Mouse (Mus musculus): ENCODE data around the gene Meis2.

Meis2 gene

GRCm38 (mm10) chr2:116065570-116066005, at the start of gene Meis2:
TSS of gene Meis2 (minus strand) at chr2:116065839.
- in situ Hi-C loops (cut with MboI; ENCODE audit: low sequenced_read_pairs) = no loop called here

GRCm38 (mm10) chr2:116106194-116106593, 40.6 kb upstream of the Meis2 start:
- in situ Hi-C loops (cut with MboI; ENCODE audit: low sequenced_read_pairs) = loop anchor here (10.0 to 25.0 kb wide), 2 partner anchors 581 to 1669 kb away; no protein-coding TSS in a partner anchor

- in situ Hi-C loops (cut with MboI; ENCODE audit: low sequenced_read_pairs) = loop anchor here (10.0 to 25.0 kb wide), 2 partner anchors 580 to 1668 kb away; no protein-coding TSS in a partner anchor
Observed at GRCm38 (mm10) chr2:116105179-116105578, 39.5 kb upstream of the Meis2 start.

- in situ Hi-C loops (cut with MboI; ENCODE audit: low sequenced_read_pairs) = loop anchor here (10.0 to 25.0 kb wide), 2 partner anchors 579 to 1666 kb away; no protein-coding TSS in a partner anchor
Observed at GRCm38 (mm10) chr2:116103411-116103996, 37.9 kb upstream of the Meis2 start.

GRCm38 (mm10) chr2:116101221-116101620, 35.6 kb upstream of the Meis2 start:
- in situ Hi-C loops (cut with MboI; ENCODE audit: low sequenced_read_pairs) = loop anchor here (10.0 to 25.0 kb wide), 2 partner anchors 576 to 1664 kb away; no protein-coding TSS in a partner anchor

- in situ Hi-C loops (cut with MboI; ENCODE audit: low sequenced_read_pairs) = no loop called here
Observed at GRCm38 (mm10) chr2:116080961-116081360, 15.3 kb upstream of the Meis2 start.

- in situ Hi-C loops (cut with MboI; ENCODE audit: low sequenced_read_pairs) = no loop called here
Observed at GRCm38 (mm10) chr2:116078841-116079240, 13.2 kb upstream of the Meis2 start.

- in situ Hi-C loops (cut with MboI; ENCODE audit: low sequenced_read_pairs) = no loop called here
Observed at GRCm38 (mm10) chr2:116077716-116078115, 12.1 kb upstream of the Meis2 start.

GRCm38 (mm10) chr2:116076752-116077480, 11.3 kb upstream of the Meis2 start:
- in situ Hi-C loops (cut with MboI; ENCODE audit: low sequenced_read_pairs) = no loop called here

GRCm38 (mm10) chr2:116075902-116076301, 10.3 kb upstream of the Meis2 start:
- in situ Hi-C loops (cut with MboI; ENCODE audit: low sequenced_read_pairs) = no loop called here

- in situ Hi-C loops (cut with MboI; ENCODE audit: low sequenced_read_pairs) = no loop called here
Observed at GRCm38 (mm10) chr2:116075477-116075876, 9.8 kb upstream of the Meis2 start.

GRCm38 (mm10) chr2:116074726-116075440, 9.2 kb upstream of the Meis2 start:
- in situ Hi-C loops (cut with MboI; ENCODE audit: low sequenced_read_pairs) = no loop called here

GRCm38 (mm10) chr2:116074061-116074460, 8.4 kb upstream of the Meis2 start:
- in situ Hi-C loops (cut with MboI; ENCODE audit: low sequenced_read_pairs) = no loop called here

GRCm38 (mm10) chr2:116073311-116073904, 7.8 kb upstream of the Meis2 start:
- in situ Hi-C loops (cut with MboI; ENCODE audit: low sequenced_read_pairs) = no loop called here

GRCm38 (mm10) chr2:116072706-116073105, 7.1 kb upstream of the Meis2 start:
- in situ Hi-C loops (cut with MboI; ENCODE audit: low sequenced_read_pairs) = no loop called here

GRCm38 (mm10) chr2:116072321-116072640, 6.6 kb upstream of the Meis2 start:
- in situ Hi-C loops (cut with MboI; ENCODE audit: low sequenced_read_pairs) = no loop called here

GRCm38 (mm10) chr2:116071571-116072320, 6.1 kb upstream of the Meis2 start:
- in situ Hi-C loops (cut with MboI; ENCODE audit: low sequenced_read_pairs) = no loop called here

- in situ Hi-C loops (cut with MboI; ENCODE audit: low sequenced_read_pairs) = no loop called here
Observed at GRCm38 (mm10) chr2:116070614-116071425, 5.2 kb upstream of the Meis2 start.

- in situ Hi-C loops (cut with MboI; ENCODE audit: low sequenced_read_pairs) = no loop called here
Observed at GRCm38 (mm10) chr2:116069451-116070225, 4.0 kb upstream of the Meis2 start.

Data from CH12F3 (cell line).